Mouse (Mus musculus) thymus, postnatal 0 days (tissue): Measurements from ENCODE around the gene Cdc37l1. TPM values are rescaled to one million over a fixed set of nuclear protein-coding genes. Genes with fewer than 3 reads are reported as not detected.

ENCODE experiments used
- DNase-seq: peaks from one replicate; pipeline ENCODE4 v3.0.0-alpha.2; 2015; ENCODE audit warnings: low spot score
- polyA plus RNA-seq: library from polyadenylated mRNA; unstranded; fragments of >200 nt; fragmentation: Nextera tagmentation; extraction: Ambion mirVana; gene quantifications from 2 replicates; pipeline ENCODE4 v1.2.1, GENCODE M21; 2015

Gene Cdc37l1
- polyA plus RNA-seq, 1 experiment from 2014 or later: 32.2 TPM

DNA sequence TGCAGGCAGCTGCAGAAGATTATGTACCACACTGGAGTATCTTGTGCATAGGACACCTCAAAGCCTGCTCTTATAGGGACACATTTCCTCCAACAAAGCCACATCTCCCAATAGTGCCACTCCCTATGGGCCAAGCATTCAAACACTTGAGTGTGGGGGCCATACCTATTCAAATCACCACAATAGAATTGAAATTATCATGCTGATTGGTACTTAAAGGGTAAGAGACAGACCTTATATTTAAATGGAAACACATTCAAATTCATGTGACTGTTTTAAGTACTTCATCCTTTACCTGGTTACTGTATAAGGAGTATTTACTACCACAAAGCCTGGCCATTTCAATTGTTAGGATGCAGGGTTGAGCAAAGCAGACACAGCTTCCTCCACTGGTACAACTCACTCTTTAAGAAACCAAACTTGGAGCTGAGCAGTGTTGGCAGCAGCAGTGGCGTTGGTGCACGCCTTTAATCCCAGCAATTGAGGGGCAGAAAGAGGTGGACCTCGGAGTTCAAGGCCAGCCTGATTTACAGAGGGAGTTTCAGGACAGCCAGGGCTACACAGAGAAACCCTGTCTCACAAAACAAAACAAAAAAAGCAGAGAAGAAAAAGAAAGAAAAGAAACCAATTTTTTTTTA, 18.0 kb downstream of the Cdc37l1 start:
- no peak for DNase-seq

DNA sequence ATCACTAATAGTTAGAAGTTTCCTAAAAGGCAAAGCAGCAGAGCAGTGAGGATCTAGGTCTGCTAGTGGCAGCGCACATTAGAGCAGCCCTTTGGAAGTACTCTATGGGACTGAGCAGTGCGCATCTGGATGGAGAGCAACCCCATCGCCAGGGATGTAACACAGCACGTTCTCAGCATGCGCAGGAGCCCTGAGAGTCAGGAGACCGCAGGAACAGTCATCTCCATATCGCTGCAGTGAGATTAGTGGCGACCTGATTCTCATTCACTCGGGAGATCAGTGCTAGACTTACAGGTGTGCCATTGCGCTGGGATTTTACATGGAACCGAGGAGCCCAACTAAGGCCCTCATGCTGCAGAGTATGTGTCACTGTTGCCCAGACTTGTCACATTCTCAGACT, 18.9 kb downstream of the Cdc37l1 start:
- no peak for DNase-seq

DNA sequence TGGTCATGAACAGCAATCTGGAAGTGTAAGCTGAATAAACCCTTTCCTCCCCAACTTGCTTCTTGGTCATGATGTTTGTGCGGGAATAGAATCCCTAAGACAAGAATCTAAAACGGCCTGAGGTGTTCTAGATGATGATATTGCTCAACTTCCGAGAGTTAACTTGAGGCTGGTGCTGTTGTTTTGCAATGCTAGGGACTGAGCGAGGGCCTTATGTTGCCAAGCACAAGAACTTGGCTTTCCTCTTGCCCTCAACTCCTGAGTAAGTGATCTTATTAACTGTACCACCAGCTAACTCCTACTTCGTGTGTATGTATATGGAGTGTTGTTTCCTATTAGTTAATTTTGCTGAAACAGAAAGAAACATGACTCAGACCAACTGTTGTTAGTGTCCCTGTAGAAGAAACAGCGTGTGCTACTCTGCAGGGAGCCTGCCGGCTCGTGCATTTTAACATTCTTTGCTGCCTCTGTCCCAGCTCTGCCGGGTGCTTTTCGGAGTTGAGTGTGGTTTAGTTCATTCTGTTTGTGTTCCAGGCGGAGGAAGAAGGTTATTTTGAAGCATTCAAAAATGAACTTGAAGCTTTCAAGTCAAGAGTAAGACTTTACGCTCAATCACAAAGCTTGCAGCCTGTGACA, 21.3 kb downstream of the Cdc37l1 start:
- DNase-seq: no peak

DNA sequence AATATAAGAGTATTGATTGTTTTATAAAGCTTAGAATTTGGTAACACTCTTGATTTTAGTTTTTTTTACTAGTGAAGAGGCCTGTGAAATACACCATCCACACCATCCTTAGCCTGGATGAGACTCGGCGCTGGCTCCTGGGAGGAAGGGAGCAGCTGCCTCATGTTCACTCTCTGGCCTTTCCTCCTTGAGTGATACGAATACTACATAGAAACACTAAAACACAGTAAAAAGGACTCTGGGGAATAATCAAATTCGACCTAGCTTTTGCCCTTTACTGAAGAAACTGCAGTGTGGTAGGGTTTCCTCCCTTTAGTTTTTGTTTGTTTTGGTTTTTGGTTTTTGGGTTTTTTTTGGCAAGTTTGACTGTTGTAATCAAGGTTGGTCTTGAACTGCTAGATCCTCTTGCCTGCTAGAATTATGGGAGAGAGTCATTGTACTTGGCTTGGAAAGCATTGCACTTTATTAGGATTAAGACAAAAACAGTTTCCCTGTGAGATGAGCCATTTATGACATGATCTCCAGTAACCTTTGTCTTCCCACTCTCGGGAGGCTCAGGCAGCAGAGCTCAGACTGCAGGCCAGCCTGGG, 24.4 kb downstream of the Cdc37l1 start:
- DNase-seq: no peak

DNA sequence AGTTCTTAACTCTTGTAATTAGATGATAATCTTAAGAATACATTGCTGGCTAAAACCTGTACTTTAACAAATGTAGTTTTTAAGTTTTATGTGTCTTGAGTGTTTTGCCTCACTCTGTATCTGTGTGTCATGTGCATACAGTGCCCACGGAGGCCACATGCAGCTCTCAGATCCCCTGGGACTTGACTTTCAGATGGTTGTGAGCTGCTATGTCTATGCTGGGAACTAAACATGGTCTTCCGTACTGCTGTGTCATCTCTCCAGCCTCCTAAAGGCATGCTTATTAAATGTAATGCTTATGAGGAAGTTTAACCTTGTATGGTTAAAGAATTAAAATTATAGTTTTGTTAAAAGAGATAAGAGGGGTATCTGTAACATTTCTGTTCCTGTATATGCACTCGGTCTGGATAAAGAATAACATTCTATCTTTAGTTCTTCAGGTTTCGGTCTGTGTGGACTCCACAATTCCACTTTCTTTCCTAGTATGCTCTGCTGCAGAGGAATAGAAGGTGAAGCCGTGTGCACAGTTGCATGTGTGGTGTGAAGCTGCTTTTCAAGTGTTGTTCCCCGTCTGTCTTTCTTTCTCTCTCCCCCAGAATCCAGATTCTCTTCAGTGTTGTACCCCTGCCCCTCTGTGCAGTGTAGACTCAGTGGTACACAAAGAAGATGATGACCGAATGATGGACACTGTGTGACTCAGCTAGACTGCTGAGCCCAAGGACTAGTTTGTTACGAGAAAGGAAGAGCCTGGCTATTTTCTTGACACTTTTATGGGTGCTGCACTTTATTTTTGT, 25.5 kb downstream of the Cdc37l1 start:
- no peak for DNase-seq

DNA sequence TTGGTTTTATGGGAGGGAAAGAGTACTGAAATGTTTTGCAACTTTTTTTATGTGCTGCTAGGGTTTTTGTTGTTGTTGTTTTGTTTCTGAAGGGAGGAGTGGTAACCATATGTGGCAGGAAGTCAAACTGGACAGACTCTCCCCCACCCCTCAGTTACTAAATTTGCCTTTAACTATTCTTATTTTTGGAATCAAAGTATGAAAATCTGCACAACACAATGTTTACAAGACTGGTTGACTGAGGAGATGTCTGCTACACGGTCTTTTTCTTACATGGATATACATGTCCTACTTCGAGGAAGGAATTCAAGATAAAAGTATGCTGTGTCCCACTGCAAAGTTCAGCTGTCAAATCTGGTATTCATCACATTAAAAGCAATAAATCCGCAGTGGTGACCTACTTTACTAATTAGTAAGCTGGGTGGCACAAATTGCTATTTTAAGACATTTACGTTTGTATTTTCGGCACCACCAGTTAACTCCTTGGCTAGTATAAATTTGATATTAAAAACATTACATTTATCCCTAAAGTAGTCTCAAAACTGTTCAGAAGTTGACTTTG, 26.1 kb downstream of the Cdc37l1 start:
- DNase-seq: no peak

DNA sequence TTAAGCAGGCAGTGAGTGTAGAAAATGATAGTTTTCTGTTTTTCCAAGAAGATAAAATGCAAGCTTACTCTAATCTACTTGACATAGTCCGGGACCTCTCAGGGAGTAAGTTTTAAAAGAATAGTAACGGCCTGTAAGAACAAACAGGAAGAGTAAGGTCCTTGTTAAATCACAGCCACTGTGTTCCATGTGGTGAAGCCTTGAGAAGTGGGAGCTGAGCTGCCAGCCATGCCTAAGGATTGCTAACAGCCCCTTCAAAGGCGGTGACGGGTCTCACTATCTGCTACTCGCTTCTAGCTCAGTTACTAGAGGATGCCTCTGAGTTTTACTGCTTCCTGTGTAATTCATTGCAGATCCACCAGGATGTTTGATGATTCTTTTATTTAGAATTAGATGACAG, 26.6 kb downstream of the Cdc37l1 start:
- no peak for DNase-seq

DNA sequence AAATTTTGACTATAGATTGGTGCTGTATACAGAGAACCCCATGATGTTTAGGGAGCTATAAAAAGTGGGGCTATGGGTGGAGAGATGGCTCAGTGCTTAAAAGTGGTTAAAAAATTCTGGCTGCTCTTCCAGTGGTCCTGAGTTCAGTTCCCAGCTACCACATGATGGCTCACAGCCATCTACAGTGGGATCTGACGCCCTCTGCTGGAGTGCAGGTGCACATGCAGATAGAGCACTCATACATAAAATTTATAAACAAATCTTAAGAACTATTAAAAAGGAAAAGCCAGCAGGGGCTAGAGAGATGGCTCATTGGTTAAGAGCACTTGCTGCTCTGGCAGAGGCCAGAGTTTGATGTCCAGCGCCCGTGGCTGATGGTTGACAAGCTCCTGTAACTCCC, 29.5 kb downstream of the Cdc37l1 start:
- DNase-seq: no peak

DNA sequence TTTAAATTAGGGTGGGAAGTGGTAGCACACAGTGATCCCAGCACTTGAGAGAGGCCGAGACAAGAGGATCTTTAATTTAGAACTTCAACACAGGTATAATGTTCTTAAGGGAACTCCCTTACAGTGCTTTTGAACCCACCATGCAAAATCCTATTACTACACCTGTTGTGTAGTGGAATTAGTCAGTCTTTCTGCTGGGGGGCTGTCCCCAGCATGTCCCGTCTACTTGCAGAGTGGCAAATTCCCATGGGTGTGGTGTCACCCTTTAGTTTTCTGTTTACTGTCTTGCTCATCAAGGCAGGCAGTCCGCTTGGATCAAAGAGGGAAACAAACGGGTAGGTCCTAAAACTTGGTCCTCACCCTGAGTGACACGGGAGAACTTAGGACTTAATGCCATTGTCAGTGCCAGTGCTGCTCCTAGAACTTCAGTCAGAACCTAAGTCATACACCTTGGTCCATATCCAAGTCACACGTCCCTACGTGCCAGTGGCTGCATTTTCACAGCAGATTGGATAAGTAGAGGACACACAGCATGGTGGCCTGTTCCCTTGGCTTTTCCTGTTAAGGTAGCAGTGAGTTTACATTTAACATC, 31.7 kb downstream of the Cdc37l1 start:
- DNase-seq: no peak

DNA sequence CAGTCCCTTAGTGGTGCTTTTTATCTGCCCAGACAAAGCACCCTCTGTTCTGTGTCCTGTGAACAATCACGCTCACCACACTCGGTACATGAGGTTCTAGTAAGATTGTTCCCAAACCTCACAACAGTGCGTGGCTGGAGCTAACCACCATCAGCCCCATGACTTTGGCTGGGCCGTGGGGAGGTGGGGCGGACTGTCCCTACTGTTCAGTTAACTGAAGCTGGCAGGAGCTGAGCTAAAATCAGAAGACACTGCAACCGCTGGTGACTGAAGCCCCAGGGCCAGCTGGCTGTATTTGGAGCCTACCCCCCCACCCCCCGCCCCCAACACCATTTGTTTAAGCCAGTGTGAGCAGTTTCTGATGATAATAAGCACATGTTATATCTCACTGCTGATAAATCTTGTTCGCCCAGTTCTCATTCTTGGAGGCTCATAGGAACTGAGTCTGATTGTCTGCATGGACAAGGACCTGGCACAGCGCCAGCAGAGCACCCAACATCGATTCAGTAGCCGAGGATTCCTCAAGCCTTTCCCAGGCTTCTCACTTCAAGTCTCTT, 34.3 kb downstream of the Cdc37l1 start:
- no peak for DNase-seq

DNA sequence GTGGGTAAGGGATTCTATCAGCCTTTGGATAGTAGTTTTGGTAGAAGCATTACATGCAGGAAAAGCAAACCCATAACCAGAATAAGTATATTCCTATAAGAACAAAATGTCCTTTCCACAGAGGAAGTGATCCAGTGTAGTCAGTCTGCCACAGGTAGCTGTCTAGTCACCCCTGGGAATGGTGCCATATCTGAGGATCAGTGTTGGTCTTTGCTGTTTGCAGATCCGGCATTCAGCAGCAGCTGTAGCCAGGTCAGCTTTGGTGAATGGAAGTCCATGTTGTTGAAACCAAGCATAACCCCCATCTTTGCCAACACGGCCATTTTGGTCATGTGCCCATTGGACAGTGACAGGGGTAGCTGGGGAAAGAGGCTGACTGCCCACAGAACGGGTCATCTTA, 41.6 kb downstream of the Cdc37l1 start:
- no peak for DNase-seq

DNA sequence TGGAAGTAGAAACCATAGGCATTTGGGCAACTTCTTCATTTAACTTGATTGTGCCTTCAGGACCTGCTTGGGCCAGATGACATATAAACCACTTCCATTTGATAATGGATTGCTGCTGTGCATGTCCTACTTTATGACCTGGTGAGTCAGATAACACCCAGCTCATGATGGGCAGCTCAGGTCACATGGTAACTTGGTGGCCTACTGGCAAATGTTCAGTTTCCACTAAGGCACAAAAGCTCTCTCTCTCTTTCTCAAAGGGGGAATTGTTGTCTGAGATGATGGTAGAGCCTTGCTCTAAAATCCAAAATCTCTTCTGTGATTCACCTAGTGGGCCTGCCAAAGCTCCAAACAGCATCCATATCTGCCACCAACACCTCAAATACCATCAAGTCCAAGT, 42.5 kb downstream of the Cdc37l1 start:
- no peak for DNase-seq

DNA sequence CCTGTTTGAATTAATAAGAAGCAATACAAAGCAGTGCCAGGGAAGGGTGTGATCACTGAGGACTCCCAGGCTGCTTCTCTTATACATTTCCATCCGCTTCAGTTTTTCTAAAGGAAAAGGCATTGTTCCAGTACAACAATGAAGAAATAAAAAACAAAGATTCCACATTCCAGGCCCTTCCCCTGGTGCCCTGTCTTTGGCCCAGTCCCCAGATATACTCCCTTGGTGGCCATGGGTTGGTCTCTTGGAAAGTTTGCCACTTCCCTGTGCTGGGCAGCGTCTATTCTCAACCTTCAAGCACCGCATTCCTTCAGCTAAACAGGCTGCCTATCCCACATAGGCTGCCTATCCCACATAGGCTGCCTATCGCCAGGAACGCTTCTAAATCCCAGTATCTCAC, 46.9 kb downstream of the Cdc37l1 start:
- DNase-seq: no peak

DNA sequence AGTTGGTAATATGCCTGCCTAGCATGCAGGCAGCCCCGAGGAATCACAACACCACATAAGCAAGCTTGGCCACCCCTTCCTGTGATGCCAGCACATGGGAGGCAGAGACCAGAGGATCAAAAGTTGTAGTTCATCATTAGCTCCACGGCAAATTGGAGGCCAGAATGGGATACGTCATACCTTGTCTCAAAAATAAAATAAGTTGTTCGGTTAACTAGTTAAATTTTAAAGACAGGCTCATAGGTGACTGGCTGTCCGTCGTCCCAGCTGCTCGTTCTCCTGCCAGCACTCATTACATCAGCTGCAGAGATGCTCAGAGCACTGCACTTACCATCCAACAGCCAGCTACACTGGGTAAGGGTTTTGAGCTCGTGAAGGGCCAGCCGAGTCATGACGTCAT, 47.4 kb downstream of the Cdc37l1 start:
- no peak for DNase-seq

DNA sequence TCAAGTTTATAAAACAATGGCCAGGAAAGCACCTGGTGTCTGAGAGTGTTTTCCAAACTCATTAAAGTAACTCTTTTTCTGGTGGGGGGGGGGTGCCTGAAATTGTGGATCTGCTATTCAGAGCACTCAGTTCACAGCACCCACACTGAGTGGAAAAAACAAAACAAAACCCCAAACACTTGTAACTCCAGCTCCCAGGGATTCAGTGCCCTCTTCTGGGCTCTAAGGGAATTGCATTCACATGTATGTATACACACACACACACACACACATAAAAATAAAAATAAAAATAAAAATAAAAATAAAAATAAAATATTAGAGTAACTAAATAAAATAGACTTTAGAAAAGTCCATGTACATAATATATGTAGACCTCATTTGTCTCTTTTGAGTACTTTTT, 49.2 kb downstream of the Cdc37l1 start:
- no peak for DNase-seq

DNA sequence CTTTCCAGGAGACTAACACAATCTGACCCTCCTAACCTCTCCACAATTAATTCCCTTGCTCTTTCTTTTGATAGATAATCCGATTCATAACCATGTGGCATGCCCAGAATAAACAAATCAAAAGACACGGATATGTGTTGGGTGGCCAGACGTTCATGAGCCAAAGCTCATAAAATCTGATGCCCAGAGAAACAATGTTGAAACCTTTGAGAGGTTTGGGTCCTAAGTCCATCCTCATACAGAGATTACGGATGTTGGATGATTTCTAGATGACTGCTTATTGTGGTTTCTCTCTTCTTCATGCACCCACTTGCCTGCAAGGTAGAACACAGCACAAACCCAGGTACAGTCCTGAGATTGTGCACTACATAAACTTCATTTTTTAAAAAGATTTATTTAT, 50.1 kb downstream of the Cdc37l1 start:
- DNase-seq: no peak

DNA sequence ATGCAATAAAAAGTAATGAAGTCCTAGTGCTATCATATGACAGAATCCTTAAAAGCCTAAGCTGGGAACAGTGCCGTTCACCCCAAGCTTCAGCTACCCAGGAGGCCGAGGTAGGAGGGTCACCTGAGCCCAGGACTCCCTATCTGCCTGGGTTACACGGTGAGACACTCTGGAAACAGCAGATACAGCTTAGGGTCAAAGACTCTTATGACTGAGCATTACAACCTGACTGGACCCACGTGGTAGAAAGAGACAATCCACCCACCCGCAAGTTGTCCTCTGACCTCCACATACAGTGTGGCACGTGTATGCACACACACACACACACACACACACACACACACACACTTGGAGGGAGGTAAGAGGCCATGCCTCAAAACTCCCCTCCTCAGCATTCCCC, 52.0 kb downstream of the Cdc37l1 start:
- DNase-seq: no peak

DNA sequence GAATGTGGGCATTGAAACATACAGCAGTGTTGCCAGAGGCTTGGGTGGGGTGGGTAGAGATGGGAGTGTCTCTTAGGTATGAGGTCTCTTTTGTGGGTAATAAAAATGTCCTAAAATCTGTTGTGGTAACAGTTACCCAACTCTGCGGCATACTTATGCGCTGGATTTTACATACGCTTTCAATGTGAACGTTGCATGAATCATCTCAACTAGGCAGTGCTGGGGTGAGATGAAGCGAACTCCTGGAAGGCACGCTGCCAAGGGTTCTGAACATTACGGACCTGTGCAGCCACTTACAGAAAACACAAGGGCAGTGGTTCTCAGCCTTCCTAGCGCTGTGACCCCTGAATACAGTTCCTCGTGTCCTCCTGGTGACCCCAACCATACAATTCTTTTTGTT, 52.5 kb downstream of the Cdc37l1 start:
- DNase-seq: no peak

DNA sequence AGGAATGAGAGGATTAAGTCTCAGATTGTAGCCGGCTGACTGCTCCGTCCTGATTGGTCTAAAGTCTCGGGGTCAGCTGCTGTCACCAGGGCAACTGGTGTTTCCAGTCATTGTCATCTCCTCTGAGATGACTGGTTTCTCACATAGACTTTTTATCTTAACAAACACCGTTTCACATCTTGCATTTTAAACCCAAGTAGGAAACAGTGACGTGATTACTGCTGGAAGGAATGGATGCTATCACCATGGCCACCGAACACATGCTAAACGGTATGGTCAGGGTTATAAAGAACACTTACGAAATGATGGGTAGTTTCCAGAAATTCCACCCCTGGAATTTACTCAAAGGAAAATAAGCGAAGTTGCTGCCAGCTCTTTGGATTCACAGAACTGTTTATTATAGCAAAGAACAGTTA, 54.2 kb downstream of the Cdc37l1 start:
- DNase-seq: no peak

DNA sequence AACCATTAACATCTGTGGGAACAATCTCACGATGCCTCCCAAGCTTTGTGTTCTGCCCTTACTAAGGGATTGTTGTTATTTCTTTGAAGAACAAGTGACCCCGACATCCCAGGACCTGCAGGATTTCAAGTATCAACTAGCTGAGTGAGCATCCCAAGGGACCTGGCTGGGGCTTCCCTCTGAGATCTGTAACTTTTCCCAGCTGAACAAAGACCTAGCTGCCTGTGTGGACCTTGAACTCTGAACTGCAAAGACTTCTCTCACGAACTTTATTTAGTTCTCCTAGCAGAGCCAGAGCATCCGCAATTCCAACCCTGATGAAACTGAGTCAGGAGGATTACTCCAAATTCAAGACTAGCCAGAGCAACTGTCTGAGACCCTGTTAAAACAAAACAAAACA, 55.2 kb downstream of the Cdc37l1 start:
- DNase-seq: no peak

DNA sequence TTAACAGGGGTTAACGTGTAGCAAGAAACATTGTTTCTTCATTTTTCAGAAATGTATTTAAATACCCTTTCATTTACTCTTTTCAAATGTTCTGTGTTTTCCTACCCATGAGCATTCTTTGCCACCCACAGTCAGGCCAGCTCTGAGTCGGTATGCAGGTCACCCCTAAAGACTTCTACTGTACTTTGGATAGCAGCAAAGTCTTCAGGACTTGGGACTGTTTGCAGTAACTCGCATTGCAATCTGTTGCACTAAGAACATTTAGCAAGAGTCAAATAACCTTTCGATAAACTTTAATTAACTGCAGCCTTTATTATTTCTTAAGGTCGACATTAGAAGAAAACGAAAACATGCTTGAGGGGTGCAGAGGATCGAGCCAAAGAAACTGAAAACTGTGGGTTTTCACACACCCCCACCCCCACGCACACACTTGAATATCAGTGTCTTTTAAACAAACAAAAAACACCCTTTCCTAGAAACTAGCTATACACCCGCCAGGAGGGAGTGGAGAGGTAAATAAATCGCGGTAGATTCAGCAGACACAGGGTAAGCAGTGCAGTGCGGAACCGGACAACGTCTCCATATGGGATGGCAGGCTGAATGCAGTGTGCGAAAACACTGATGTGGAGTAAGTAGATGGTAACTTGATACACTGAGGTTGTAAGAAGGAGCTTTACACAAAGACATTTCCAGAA, 56.0 kb downstream of the Cdc37l1 start:
- no peak for DNase-seq
